Mouse (Mus musculus) kidney, postnatal 4 days (tissue): Measurements from ENCODE around the gene Rasl12.

ENCODE experiments used
- DNase-seq, 2 experiments: peaks; one replicate each; pipeline ENCODE4 v3.0.0; 2021; ENCODE audit warnings: mixed read lengths in 2 of 2

Rasl12 gene

GRCm38 (mm10) chr9:65398279-65398678 lies at the start of gene Rasl12:
Gene Rasl12 (plus strand): TSS chr9:65398506.
- peak; percentile 87 to 89 for DNase-seq

GRCm38 (mm10) chr9:65353251-65353650 lies 45.1 kb upstream of the Rasl12 start:
- DNase-seq: no peak

GRCm38 (mm10) chr9:65356561-65356960 lies 41.7 kb upstream of the Rasl12 start:
- DNase-seq: no peak

GRCm38 (mm10) chr9:65356971-65357370 lies 41.3 kb upstream of the Rasl12 start:
- no peak for DNase-seq

- DNase-seq: no peak
These were observed 39.3 kb upstream of the Rasl12 start for GRCm38 (mm10) chr9:65358956-65359480.

- peak in 1 of 2 experiments; percentile 41 for DNase-seq
These were observed 37.5 kb upstream of the Rasl12 start, which contains the start of gene Ubap1l for GRCm38 (mm10) chr9:65360641-65361448. Gene Ubap1l (plus strand): TSS chr9:65361041.

DNA sequence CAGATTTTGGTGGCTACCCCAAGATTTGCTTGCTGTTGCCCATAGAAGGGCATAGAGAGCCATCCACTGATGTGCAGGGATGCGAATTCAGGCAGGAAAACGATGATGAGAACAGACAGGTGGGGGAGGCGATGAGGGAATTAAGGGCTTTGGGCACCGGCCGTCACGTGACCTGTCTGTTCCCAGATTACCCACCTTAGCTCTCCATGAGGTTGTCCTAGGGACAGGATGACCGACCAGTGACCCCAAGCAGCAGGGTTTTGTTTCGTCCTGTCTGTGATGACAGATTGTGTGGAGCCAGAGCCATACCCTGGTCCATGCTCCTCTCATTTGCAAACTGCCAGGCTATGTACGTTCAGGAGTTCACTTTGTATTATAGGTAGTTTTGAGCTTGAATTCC lies 34.6 kb upstream of the Rasl12 start:
- peak in 1 of 2 experiments; percentile 19 for DNase-seq

GRCm38 (mm10) chr9:65365721-65366120 lies 32.6 kb upstream of the Rasl12 start:
- no peak for DNase-seq

DNA sequence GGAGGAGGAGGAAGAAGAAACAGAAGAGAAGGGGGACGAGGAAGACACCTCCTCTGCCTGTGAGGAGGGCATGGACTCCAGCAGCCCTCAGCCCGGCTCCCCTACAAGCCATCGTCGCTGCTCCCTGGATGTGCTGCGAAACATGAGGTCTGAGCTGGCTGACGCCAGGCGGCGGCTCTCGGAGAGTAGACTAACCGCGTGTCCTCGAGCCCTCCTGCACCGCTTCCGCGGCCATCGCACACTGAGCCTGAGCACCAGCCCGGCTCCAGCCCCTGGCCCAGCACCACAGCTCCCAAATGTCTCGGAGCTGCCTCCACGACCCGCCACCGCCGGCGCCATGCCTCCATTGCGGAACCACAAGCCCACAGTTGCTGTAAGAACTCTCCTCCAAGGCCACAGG lies 26.6 kb upstream of the Rasl12 start:
- no peak for DNase-seq

- DNase-seq: peak; percentile 76 to 78
These were observed 25.9 kb upstream of the Rasl12 start for GRCm38 (mm10) chr9:65372449-65372848.

- no peak for DNase-seq
These were observed 23.7 kb upstream of the Rasl12 start for GRCm38 (mm10) chr9:65374468-65375162.

GRCm38 (mm10) chr9:65375163-65375934 lies 23.0 kb upstream of the Rasl12 start:
- DNase-seq: no peak

DNA sequence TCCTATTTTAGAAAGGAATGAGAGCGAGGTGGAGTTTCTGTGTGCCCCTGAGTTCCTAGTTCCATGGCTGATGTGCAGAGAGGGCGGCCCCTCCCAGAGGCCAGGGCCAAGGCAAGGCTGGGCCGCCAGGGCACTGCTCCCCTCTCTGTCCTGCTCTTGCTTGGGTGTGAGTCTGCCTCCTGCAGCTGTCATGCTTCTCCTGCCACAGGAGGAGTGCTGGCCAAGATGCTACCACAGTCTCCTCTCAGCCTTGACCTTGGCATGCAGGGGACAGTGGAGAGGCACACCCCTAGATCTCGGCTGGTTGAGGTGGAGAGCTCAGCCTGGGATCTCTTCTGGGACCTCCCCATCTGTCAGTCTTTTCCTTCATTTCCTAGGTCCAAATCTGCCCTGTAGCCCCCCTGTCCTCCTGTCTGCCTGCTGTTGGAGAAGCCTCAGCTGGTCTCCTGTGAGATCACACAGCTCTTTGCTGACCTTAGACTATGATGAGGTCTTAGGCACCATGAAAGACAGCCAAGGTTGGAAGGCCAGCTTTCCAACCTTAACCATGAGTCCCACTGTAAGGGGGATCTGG lies 17.2 kb upstream of the Rasl12 start:
- no peak for DNase-seq

GRCm38 (mm10) chr9:65382031-65382750 lies 16.1 kb upstream of the Rasl12 start:
- DNase-seq: no peak

- no peak for DNase-seq
These were observed 15.6 kb upstream of the Rasl12 start for GRCm38 (mm10) chr9:65382751-65383097.

- peak; percentile 60 to 67 for DNase-seq
These were observed 14.0 kb upstream of the Rasl12 start for GRCm38 (mm10) chr9:65384276-65384675.

- peak; percentile 52 to 66 for DNase-seq
These were observed 11.7 kb upstream of the Rasl12 start for GRCm38 (mm10) chr9:65386373-65387140.

GRCm38 (mm10) chr9:65390752-65391612 lies 7.3 kb upstream of the Rasl12 start:
- peak; percentile 53 to 65 for DNase-seq

GRCm38 (mm10) chr9:65391613-65391964 lies 6.7 kb upstream of the Rasl12 start, which contains the start of gene Kbtbd13:
Gene Kbtbd13 (minus strand): TSS chr9:65391652.
- DNase-seq: no peak
